Mouse (Mus musculus): ENCODE data around the gene Psd.

The Psd gene

DNA sequence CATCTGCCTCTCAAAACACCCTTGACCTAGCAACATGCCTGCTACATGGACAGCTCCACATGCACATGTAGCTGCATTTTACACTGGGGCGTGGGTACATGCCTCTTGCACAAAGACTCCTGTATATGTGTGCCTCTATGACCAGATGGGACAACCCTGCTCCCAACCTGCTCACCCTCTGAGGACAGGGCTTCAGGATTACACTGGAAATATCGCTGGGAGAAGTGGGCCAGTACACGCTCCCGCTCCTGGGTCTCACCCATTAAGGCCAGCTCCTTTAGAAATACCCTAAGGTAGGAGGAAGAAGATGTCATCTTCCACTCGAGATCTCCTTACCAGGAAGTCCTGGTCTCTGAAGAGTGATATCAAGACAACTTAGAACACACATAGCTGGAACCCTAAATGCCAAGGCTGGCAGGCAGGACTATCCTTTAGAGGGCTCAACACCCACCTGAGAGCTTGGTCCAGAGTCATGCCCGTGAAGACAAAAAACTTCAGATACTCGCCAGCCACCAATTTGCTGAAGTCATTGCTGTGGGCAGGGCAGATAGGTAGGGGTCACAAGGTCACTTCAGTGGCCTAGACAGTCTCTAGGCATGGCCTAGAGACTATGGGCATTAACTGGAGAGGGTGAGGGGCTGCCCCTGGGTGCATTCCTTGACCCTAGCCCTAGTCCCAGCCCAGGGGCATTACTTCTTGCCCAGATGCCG, 6.7 kb downstream of the Psd start:
- no peak for DNase-seq (ENCODE audit: low read depth, low spot score)

DNA sequence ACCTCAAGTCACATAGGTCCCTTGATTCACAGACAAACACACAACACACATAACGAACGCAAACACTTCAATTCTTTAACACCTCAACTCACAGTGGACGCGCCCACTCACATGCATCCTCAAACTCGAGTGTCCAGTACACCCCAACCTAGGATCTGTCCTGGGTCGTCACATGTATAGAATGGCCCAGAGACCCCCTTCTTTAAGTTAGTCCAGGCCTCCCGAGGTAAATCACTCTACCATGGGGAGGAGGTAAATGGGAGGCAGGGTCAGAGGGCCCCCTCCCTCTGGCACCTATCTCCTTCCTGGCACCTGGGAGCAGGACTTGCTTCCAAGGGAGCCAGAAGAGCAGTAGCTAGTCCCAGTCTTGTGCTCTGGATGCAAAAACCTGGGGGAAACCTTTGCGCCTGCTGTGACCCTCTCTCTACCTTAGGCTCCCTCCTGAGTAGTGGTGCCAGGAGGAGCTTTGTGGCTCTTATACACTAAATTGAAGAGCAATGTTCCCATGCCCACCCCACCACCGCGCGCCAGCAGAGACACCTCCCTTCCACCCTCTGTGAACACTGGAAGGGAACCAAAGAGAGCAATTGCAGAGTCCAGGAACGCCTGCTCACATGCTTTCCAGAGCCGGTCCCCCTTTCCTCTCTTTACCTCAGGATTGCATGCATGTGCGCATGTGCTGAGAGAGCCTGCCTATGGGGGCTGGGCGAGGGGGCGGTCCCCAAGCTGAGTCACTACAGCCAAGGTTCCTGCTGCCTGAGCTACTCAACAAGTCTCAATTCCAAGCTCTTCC, 8.2 kb downstream of the Psd start:
- peak; percentile 29 for DNase-seq (ENCODE audit: low read depth, low spot score)

DNA sequence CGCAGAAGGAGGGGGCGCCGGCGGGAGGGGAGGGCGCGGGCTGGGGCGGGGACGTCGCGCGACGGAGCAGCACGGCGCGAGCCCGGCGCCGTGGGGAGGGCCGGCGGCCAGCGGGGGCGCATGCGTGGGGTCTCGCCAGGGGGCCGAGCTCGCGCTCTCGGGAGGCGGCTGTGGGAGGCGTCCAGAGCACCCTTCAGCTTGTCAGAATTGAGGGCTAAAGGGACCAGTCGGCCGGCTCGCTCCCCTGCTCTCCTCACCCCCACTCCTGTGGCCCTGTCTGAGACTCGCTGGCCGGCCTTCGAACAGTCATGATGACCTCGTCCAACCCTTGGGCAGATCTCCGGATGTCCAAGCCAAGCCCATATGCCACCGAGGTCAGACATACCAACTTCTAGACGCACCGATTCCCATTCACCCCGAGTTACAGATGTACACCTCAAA, 8.9 kb downstream of the Psd start:
- peak; percentile 28 for DNase-seq (ENCODE audit: low read depth, low spot score)

DNA sequence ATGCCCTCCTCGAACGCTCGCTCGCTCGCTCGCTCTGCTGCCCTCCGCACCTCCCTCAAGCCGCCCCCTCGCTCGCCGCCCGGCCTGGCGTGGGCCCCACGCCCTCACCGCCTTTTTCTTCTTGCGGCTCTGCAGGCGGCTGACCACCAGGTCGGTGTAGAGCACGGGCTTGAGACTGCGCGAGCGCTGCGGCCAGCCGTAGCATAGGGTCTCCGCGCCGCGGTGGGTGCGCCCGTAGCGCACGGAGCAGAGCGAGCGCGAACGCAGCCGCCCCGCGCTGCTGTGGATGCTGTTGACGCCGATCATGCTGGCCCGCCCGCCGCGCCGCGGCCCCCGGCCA, 9.4 kb downstream of the Psd start:
- DNase-seq (ENCODE audit: low read depth, low spot score): no peak

DNA sequence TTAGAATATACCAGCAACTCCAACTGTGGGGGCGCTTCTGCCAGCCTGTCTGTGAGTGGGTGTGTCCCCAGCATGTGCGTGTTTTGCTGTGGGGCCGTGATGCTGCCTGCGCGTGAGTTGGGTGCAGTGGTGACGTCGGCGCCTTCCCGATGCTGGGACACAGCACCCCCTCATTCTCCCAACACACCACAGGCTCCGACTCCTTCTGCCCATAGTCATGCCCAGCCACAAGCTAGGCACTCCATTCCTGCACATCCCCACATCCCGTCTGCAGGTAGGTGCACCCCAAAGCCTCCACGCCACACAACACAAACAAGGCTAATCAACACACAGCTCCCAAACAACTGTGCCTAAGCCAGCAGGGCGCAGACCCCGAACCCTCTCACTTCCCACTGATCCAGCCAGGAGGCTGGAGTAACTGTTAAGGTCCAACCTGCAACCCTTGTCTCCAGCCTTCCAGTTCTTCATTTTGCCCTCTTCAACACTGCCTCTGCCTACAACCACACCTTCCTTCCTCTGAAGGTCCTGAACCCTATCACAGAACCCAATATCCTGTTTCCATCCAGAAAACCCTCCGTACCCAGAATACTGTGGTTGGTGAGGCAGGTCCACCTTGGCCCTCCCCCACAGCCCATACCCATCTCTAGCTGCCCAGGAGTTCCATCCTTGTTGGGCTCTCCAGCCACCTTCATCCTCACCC, 10.0 kb downstream of the Psd start:
- peak; percentile 21 for DNase-seq (ENCODE audit: low read depth, low spot score)

- DNase-seq (ENCODE audit: low read depth, low spot score): peak; percentile 4
These were observed 11.0 kb downstream of the Psd start for GRCm38 (mm10) chr19:46315752-46316610.

- peak; percentile 40 for DNase-seq (ENCODE audit: low read depth, low spot score)
These were observed 11.8 kb downstream of the Psd start for GRCm38 (mm10) chr19:46314872-46315742.

DNA sequence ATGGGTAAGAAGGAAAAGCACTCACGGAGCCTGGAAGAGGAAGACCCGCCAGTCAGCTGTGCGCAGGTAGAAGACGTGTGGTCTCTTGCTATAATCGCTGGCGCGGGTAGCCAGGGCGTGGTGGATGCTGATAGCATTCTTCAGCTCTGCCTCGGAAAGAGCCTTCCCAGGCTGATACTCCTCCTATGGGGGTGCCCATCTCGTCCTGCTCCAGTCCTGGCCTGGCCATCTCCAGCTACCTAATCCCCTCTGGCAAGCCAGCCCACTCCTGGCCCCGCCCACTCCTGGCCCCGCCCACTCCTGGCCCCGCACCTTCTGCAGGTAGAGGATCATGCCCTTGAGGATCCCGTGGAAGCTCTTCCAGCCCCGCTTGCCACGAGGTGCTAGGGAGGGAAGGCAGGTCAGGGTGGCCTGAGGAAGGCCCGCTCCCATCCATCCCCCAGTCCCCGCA, 12.8 kb downstream of the Psd start:
- peak; percentile 42 for DNase-seq (ENCODE audit: low read depth, low spot score)

DNA sequence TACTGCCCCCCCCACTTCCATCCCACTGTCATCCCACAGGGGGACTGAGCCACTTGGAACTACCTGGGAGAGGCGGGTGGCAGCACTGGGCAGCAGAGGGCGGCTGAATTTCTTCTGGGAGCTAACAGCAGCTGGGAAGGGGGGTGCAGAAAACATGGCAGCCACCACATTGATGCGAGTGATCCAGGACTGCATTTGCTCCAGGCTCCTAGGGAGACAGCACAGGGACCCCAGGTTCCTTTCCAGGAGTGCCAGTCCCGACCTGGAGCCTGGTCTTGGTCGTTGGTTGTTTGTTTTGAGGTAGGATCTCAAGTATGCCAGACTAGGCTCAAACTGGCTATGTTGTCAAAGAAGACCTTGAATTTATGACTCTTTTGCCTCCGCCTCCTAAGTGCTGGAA, 13.4 kb downstream of the Psd start:
- no peak for DNase-seq (ENCODE audit: low read depth, low spot score)

GRCm38 (mm10) chr19:46313116-46313515, 13.8 kb downstream of the Psd start:
- no peak for DNase-seq (ENCODE audit: low read depth, low spot score)

DNA sequence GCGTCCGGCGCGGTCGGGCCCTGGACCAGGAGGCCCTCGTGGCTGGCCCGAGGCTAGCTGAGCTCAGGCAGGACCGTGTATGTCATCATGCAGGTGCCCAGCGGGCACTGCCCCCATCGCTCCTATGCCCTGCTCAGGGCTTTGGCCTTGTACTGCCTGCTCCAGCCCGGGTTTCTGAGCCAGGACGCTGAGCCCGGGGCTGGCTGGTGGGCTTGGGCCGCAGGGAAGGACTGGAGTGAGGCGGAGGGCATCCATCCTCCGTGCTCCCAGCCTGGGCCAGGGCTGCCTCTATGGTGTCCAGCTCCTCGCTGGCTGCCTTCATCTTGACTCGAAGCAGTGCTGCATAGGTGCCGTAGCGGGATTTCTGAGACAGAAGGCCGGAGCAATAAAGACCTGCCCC, 14.4 kb downstream of the Psd start:
- DNase-seq (ENCODE audit: low read depth, low spot score): no peak

- DNase-seq (ENCODE audit: low read depth, low spot score): no peak
These were observed 15.6 kb downstream of the Psd start for GRCm38 (mm10) chr19:46311341-46311740.

DNA sequence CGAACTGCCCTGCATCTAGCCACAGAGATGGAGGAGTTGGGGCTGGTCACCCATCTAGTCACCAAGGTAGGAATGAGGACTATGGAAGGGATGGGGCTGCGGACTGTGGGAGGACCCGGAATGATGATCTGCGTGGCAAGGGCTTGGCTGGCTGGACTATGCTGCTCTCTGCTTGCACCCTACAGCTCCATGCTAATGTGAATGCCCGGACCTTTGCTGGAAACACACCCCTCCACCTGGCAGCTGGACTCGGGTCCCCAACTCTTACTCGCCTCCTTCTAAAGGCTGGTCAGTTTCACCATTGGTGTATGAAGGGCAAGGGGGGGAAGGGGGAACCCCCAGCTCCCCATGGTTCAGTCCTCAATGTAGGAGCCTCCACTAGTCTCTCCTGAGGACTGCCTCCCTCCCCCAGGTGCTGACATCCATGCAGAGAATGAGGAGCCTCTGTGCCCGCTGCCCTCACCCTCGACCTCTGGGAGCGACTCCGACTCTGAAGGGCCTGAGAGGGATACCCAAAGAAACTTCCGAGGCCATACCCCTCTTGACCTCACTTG, 16.6 kb downstream of the Psd start:
- no peak for DNase-seq (ENCODE audit: low read depth, low spot score)

DNA sequence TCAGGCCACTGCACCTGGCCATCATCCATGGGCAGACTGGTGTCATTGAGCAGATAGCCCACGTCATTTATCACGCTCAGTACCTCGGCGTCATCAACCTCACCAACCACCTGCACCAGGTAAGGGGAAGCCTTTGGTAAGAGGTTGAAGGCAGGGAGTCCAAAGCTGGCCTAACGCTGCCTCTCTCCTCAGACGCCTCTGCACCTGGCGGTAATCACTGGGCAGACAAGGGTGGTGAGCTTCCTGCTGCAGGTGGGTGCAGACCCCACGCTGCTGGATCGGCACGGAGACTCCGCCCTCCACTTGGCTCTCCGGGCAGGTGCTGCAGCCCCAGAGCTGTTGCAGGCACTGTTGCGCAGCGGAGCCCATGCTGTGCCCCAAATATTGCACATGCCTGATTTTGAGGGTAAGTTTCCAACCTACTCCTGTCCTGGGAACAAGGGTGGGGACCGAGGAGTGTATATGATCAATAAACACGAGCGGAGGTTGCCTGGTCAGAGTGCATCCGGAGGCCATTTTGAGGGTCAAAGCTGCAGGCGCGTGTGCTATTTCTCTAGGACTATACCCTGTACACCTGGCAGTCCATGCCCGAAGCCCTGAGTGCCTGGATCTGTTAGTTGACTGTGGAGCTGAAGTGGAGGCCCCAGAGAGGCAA, 17.2 kb downstream of the Psd start:
- no peak for DNase-seq (ENCODE audit: low read depth, low spot score)

- peak; percentile 94 for DNase-seq (ENCODE audit: low read depth, low spot score)
These were observed 18.1 kb downstream of the Psd start for GRCm38 (mm10) chr19:46308706-46309435.

DNA sequence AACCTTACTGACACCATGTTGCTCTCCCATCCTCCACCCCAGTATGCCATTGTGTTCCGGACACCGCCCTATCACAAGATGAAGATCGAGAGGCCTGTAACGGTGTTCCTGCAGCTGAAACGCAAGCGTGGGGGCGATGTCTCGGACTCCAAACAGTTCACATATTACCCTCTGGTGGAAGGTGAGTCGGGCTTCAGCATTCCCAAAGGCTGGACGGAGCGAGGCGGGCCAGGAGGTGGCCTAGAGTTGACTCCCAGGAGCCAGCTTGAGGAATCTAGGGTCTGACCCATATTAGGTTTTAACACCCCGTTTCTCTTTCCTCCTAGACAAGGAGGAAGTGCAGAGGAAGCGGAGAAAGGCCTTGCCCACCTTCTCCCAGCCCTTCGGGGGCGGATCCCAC, 18.7 kb downstream of the Psd start:
- no peak for DNase-seq (ENCODE audit: low read depth, low spot score)

DNA sequence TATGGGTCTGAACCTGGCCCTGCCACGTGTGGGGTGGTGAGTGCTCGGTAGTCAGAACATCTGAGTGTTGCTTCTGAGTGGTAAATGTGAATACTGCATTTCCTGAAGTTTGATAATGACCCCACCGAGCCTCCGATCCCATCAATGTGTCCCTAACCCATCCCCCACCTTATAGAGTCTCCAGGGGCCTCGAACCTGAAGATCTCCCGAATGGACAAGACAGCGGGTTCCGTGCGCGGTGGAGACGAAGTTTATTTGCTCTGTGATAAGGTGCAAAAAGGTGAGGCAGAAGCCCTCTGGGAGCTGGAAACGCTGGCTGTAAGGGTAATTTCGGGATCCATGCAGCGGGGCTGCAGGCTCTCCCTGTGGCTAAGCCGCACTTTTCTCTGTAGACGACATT, 19.2 kb downstream of the Psd start:
- DNase-seq (ENCODE audit: low read depth, low spot score): peak; percentile 7

DNA sequence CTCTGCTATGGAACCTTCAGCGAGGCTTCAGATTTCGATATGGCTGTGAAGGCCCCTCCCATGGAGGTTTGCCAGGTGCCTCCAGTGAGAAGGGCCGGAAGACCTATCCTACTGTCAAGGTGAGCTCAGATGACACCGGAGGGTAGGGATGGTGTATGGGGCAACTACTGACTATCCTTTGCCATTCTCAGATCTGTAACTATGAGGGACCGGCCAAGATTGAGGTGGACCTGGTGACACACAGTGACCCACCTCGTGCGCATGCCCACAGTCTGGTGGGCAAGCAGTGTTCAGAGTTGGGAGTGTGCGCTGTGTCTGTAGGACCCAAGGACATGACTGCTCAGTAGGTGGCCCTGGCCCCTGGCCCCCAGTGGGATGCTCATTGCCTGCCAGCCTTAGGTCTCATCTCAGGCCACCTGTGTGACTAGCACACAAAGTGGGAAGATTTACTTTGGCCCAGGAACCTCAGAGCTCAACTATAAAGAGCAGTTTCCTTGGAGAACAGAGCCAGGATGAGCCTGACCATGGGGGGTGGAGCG, 20.1 kb downstream of the Psd start:
- DNase-seq (ENCODE audit: low read depth, low spot score): no peak

DNA sequence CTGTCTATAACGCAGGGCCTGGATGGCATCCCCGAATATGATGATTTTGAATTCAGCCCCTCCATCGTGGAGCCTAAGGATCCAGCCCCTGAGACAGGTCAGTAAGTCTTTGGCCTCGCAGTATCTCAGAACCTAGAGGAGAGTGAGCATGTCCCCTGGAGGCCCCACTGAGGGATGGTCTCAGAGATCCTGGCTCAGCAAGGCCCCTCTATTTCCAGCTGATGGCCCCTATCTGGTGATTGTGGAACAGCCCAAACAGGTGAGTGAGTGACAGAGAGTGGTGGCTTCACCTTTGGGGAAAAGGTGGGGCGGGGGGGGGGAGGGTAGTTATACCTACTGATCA, 20.7 kb downstream of the Psd start:
- peak; percentile 12 for DNase-seq (ENCODE audit: low read depth, low spot score)

All from CD4-positive, CD25-positive, alpha-beta regulatory T cell, adult 2 months (primary cell).